In genomic region chr8:70836666-70837065, GRCm38 (mm10) we compare ENCODE assay signal across 28 mouse cellular contexts. TPM values are rescaled to one million over a fixed set of nuclear protein-coding genes. Genes with fewer than 3 reads are reported as not detected.
DNase-seq lines count a peak whose midpoint lies in the region; ATAC-seq and TF ChIP-seq lines count a peak whose summit lies in the region.
"Had no signal": no experiment of that assay in that cellular context is flagged by ENCODE, and none has a peak within 500 bp of the region (broad histone marks: within the 10 kb centered on the region; RNA-seq: fewer than 3 reads in every experiment).

No protein-coding gene starts in this region.

- H3K9me3 ChIP-seq in megakaryocyte, embryonic 14.5 days = no peaks in the 10 kb centered on the region
- H3K9me3 ChIP-seq in liver, embryonic 13.5 days (replicated peaks) = no peaks in the 10 kb centered on the region
- H3K9me3 ChIP-seq: embryonic facial prominence, embryonic 10.5 days; forebrain, embryonic 12.5 days; heart, embryonic 13.5 days; limb, embryonic 15.5 days; midbrain, embryonic 12.5 days had no signal

- 86% methylated on average over 12 of the region's 12 CpGs for WGBS in liver, embryonic 13.5 days (ENCODE audit: insufficient replicate concordance)

- peak; percentile 75 for DNase-seq in gastrocnemius, adult 2 months
- no peak for DNase-seq in gastrocnemius, postnatal 10 days
- no peak for DNase-seq in liver, embryonic 13.5 days
- no peak for DNase-seq in spleen, adult 12 weeks (ENCODE audit: low spot score)
- DNase-seq in frontal cortex, postnatal 36 days (ENCODE audit: low spot score in 2 of 2) = no peak
- DNase-seq: adrenal gland, postnatal 10 days; B cell, adult 2 months; cerebellum, adult 2 months; gastrocnemius, postnatal 14 days; heart, adult 18-20 months; kidney, adult 18-20 months; kidney, postnatal 4 days; layer of hippocampus, adult 9-11 months; left cerebral cortex, postnatal 4 days had no signal

- peak overlapping the region; percentile 95 for H3K4me3 ChIP-seq in gastrocnemius, adult 2 months
- peak overlapping the region; percentile 12 for H3K4me3 ChIP-seq in megakaryocyte, embryonic 14.5 days (replicated peaks)
- H3K4me3 ChIP-seq in liver, embryonic 13.5 days (replicated peaks) = peak overlapping the region; percentile 89
- H3K4me3 ChIP-seq: forebrain, embryonic 12.5 days; heart, embryonic 13.5 days; left cerebral cortex, adult 2 months; limb, embryonic 15.5 days; midbrain, embryonic 12.5 days had no signal

- peak overlapping the region; percentile 95 for H3K9ac ChIP-seq in liver, embryonic 13.5 days
- H3K9ac ChIP-seq: forebrain, embryonic 12.5 days; heart, embryonic 13.5 days; hindbrain, embryonic 14.5 days; limb, embryonic 15.5 days; midbrain, embryonic 12.5 days had no signal

- peaks cover 80% of the 10 kb centered on the region for H3K4me1 ChIP-seq in megakaryocyte, embryonic 14.5 days
- peaks cover 88% of the 10 kb centered on the region for H3K4me1 ChIP-seq in liver, embryonic 13.5 days (replicated peaks)

- intact Hi-C loops in gastrocnemius, adult 2 months (cut with DNase I) = no loop called here

- peak overlapping the region; percentile 92 for H3K4me2 ChIP-seq in liver, embryonic 13.5 days
- H3K4me2 ChIP-seq: forebrain, embryonic 12.5 days; heart, embryonic 13.5 days; hindbrain, embryonic 14.5 days; limb, embryonic 15.5 days; midbrain, embryonic 12.5 days had no signal

- peak overlapping the region; percentile 94 for H3K27ac ChIP-seq in gastrocnemius, adult 2 months
- H3K27ac ChIP-seq in liver, embryonic 13.5 days = peak overlapping the region; percentile 99
- H3K27ac ChIP-seq: embryonic facial prominence, embryonic 10.5 days; forebrain, embryonic 12.5 days; heart, embryonic 13.5 days; hindbrain, embryonic 14.5 days; left cerebral cortex, adult 2 months; limb, embryonic 15.5 days; macrophage; midbrain, embryonic 12.5 days had no signal

- no peak for TF ChIP-seq CTCF in gastrocnemius, adult 2 months (IDR thresholded peaks at IDR 0.05)

- peaks cover 40% of the 10 kb centered on the region for H3K36me3 ChIP-seq in megakaryocyte, embryonic 14.5 days (replicated peaks; ENCODE audit: low read length)
- peaks cover 35% of the 10 kb centered on the region for H3K36me3 ChIP-seq in liver, embryonic 13.5 days
- H3K36me3 ChIP-seq: forebrain, embryonic 12.5 days had no signal

- no peak for ATAC-seq in megakaryocyte, adult 5-6 weeks (ENCODE audit: poor library complexity, severe bottlenecking)
- no peak for ATAC-seq in liver, embryonic 13.5 days (ENCODE audit: low read depth)
- ATAC-seq: inflammation-experienced regulatory T-cells, adult 6 months had no signal

- peaks cover 4% of the 10 kb centered on the region for H3K27me3 ChIP-seq in megakaryocyte, embryonic 14.5 days (replicated peaks)
- no peaks in the 10 kb centered on the region for H3K27me3 ChIP-seq in liver, embryonic 13.5 days
- H3K27me3 ChIP-seq: limb, embryonic 15.5 days; midbrain, embryonic 12.5 days had no signal

RNA-seq across cellular contexts. Expression of gene Arrdc2, which starts 2.9 kb away (rescaled TPM):
- total RNA-seq in gastrocnemius, adult 2 months (2021) = 100 to 1,000 TPM in 1 of 2 experiments, 10 to 100 TPM in 1; 66.5 to 182 TPM
- 10 to 100 TPM in 1 of 2 experiments, 1 to 10 TPM in 1; 4.3 to 27.1 TPM for total RNA-seq in gastrocnemius, postnatal 10 days (2021)
- 30.6 and 35.6 TPM in 2 replicates for polyA plus RNA-seq in megakaryocyte, embryonic 14.5 days (2012; ENCODE audit: insufficient read depth, low replicate concordance)
- 9.0 and 11.0 TPM in 2 replicates for total RNA-seq in megakaryocyte, adult 5-6 weeks (2015)
- total RNA-seq in megakaryocyte, adult 5-6 weeks (2017) = 10.5 and 11.1 TPM in 2 replicates
- polyA plus RNA-seq in liver, embryonic 13.5 days (2015; fragmentation: Nextera tagmentation; extraction: Ambion mirVana) = 11.7 and 12.6 TPM in 2 replicates

RNA-seq across cellular contexts. Expression of gene Kcnn1, which starts 26.4 kb away (rescaled TPM):
- total RNA-seq in gastrocnemius, adult 2 months (2021) = 10 to 100 TPM; 18.1 to 21.5 TPM
- total RNA-seq in gastrocnemius, postnatal 10 days (2021) = 1 to 10 TPM; 3.7 to 3.8 TPM
- 3.4 and 11.8 TPM in 2 replicates for polyA plus RNA-seq in megakaryocyte, embryonic 14.5 days (2012; ENCODE audit: insufficient read depth, low replicate concordance)
- not detected in 2 replicates for total RNA-seq in megakaryocyte, adult 5-6 weeks (2015)
- total RNA-seq in megakaryocyte, adult 5-6 weeks (2017) = 0.33 TPM in 1 of 2 replicates, not detected in the other
- 0.29 and 0.44 TPM in 2 replicates for polyA plus RNA-seq in liver, embryonic 13.5 days (2015; fragmentation: Nextera tagmentation; extraction: Ambion mirVana)
- total RNA-seq: monocyte, adult 5-6 weeks; neutrophil, adult 5-6 weeks had no signal
- polyA plus RNA-seq: inflammation-experienced regulatory T-cells, adult 6 months had no signal

RNA-seq across cellular contexts. Expression of gene Il12rb1, which starts 28.4 kb away (rescaled TPM):
- not detected for total RNA-seq in gastrocnemius, adult 2 months (2021)
- total RNA-seq in gastrocnemius, postnatal 10 days (2021) = under 1 TPM; 0.16 to 0.23 TPM
- 10.8 and 11.1 TPM in 2 replicates for polyA plus RNA-seq in megakaryocyte, embryonic 14.5 days (2012; ENCODE audit: insufficient read depth, low replicate concordance)
- 0.80 and 1.5 TPM in 2 replicates for total RNA-seq in megakaryocyte, adult 5-6 weeks (2015)
- total RNA-seq in megakaryocyte, adult 5-6 weeks (2017) = 0.07 and 1.7 TPM in 2 replicates
- 0.20 and 0.21 TPM in 2 replicates for polyA plus RNA-seq in liver, embryonic 13.5 days (2015; fragmentation: Nextera tagmentation; extraction: Ambion mirVana)
- total RNA-seq: heart, postnatal 25 days had no signal
- polyA plus RNA-seq: embryonic facial prominence, embryonic 10.5 days; forebrain, embryonic 12.5 days; heart, embryonic 13.5 days; hindbrain, embryonic 14.5 days had no signal

RNA-seq across cellular contexts. Expression of gene Mast3, which starts 31.8 kb away (rescaled TPM):
- 1 to 10 TPM; 2.7 to 3.6 TPM for total RNA-seq in gastrocnemius, adult 2 months (2021)
- 1 to 10 TPM; 7.2 to 8.9 TPM for total RNA-seq in gastrocnemius, postnatal 10 days (2021)
- polyA plus RNA-seq in megakaryocyte, embryonic 14.5 days (2012; ENCODE audit: insufficient read depth, low replicate concordance) = 370 and 778 TPM in 2 replicates
- 56.2 and 65.4 TPM in 2 replicates for total RNA-seq in megakaryocyte, adult 5-6 weeks (2015)
- 14.4 and 24.6 TPM in 2 replicates for total RNA-seq in megakaryocyte, adult 5-6 weeks (2017)
- polyA plus RNA-seq in liver, embryonic 13.5 days (2015; fragmentation: Nextera tagmentation; extraction: Ambion mirVana) = 4.9 and 6.2 TPM in 2 replicates

RNA-seq across cellular contexts. Expression of gene Ccdc124, which starts 37.1 kb away (rescaled TPM):
- 10 to 100 TPM; 65.6 to 73.1 TPM for total RNA-seq in gastrocnemius, adult 2 months (2021)
- total RNA-seq in gastrocnemius, postnatal 10 days (2021) = 10 to 100 TPM; 42.8 to 45.0 TPM
- polyA plus RNA-seq in megakaryocyte, embryonic 14.5 days (2012; ENCODE audit: insufficient read depth, low replicate concordance) = 92.6 and 282 TPM in 2 replicates
- total RNA-seq in megakaryocyte, adult 5-6 weeks (2015) = 32.7 and 38.9 TPM in 2 replicates
- total RNA-seq in megakaryocyte, adult 5-6 weeks (2017) = 36.8 and 47.6 TPM in 2 replicates
- polyA plus RNA-seq in liver, embryonic 13.5 days (2015; fragmentation: Nextera tagmentation; extraction: Ambion mirVana) = 70.9 and 76.5 TPM in 2 replicates

Comparison
In these comparisons a context has a peak if more than half of its experiments do, and no peak if none do; other contexts are left out.
1. H3K4me3 ChIP-seq: peak in every context shown above with its lines; median percentile 95 in gastrocnemius, adult 2 months; 89 in liver, embryonic 13.5 days; 12 in megakaryocyte, embryonic 14.5 days.